Mouse (Mus musculus) thymus, postnatal 36 days (tissue): ENCODE data around the gene Stam2.

Experiments used
- DNase-seq, 2 experiments: peaks; one replicate each; pipeline ENCODE4 v3.0.0; 2022; ENCODE audit warnings: mixed read lengths in 2 of 2

The Stam2 gene

GRCm38 (mm10) chr2:52647255-52647998 lies 94.7 kb downstream of the Stam2 start:
- DNase-seq, result no peak

GRCm38 (mm10) chr2:52643657-52644056 lies 98.4 kb downstream of the Stam2 start:
- no peak for DNase-seq
